19 mouse cellular contexts compared by ENCODE assay signal in the genomic region with DNA sequence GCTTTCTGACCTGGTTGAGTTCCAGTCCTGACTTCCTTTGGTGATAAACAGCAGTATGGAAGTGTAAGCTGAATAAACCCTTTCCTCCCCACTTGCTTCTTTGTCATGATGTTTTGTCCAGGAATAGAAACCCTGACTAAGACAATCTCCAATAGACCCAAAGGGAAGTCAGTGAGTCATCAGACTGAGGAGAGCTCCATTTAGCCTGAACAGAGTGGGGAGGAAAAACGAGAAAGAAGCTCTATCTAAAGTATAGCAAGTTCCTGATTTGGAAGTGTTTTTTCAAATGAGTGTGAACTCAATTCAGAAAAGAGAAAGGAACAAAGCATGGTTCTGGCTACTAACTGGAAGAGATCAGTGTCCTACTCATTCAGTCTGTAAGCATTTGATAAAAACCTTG. TPM values are rescaled to one million over a fixed set of nuclear protein-coding genes. Genes with fewer than 3 reads are reported as not detected.
"Had no signal": no experiment of that assay in that cellular context is flagged by ENCODE, and none has a peak within 500 bp of the region (broad histone marks: within the 10 kb centered on the region; RNA-seq: fewer than 3 reads in every experiment).

No protein-coding gene starts in this region.

RNA-seq across cellular contexts. Expression of a gene that starts 30.6 kb away (rescaled TPM):
- total RNA-seq: megakaryocyte, adult 5-6 weeks; megakaryocyte-erythroid progenitor cell, adult 5-6 weeks had no signal
- polyA plus RNA-seq: liver, embryonic 15.5 days; liver, postnatal 0 days; lung, embryonic 15.5 days; lung, postnatal 0 days; midbrain, embryonic 10.5 days; midbrain, embryonic 12.5 days; midbrain, embryonic 14.5 days; midbrain, embryonic 16.5 days; myocyte; neural tube, embryonic 11.5 days; neural tube, embryonic 13.5 days; neural tube, embryonic 15.5 days; stomach, embryonic 15.5 days; stomach, postnatal 0 days had no signal

RNA-seq across cellular contexts. Expression of a gene that starts 30.8 kb away (rescaled TPM):
- total RNA-seq: megakaryocyte, adult 5-6 weeks; megakaryocyte-erythroid progenitor cell, adult 5-6 weeks had no signal
- polyA plus RNA-seq: liver, embryonic 15.5 days; liver, postnatal 0 days; lung, adult 2 months; lung, embryonic 15.5 days; lung, postnatal 0 days; midbrain, embryonic 10.5 days; midbrain, embryonic 12.5 days; midbrain, embryonic 14.5 days; midbrain, embryonic 16.5 days; myocyte; neural tube, embryonic 11.5 days; neural tube, embryonic 13.5 days; neural tube, embryonic 15.5 days; spleen, adult 2 months; stomach, embryonic 15.5 days; stomach, postnatal 0 days; thymus, postnatal 0 days had no signal

RNA-seq across cellular contexts. Expression of a gene that starts 39.0 kb away (rescaled TPM):
- total RNA-seq: megakaryocyte, adult 5-6 weeks; megakaryocyte-erythroid progenitor cell, adult 5-6 weeks had no signal
- polyA plus RNA-seq: liver, embryonic 15.5 days; liver, postnatal 0 days; lung, adult 2 months; lung, embryonic 15.5 days; lung, postnatal 0 days; midbrain, embryonic 10.5 days; midbrain, embryonic 12.5 days; midbrain, embryonic 14.5 days; midbrain, embryonic 16.5 days; myocyte; neural tube, embryonic 11.5 days; neural tube, embryonic 13.5 days; neural tube, embryonic 15.5 days; spleen, adult 2 months; stomach, embryonic 15.5 days; stomach, postnatal 0 days; thymus, postnatal 0 days had no signal

RNA-seq across cellular contexts. Expression of a gene that starts 46.1 kb away (rescaled TPM):
- total RNA-seq: megakaryocyte, adult 5-6 weeks; megakaryocyte-erythroid progenitor cell, adult 5-6 weeks had no signal
- polyA plus RNA-seq: liver, embryonic 15.5 days; liver, postnatal 0 days; lung, embryonic 15.5 days; lung, postnatal 0 days; midbrain, embryonic 10.5 days; midbrain, embryonic 12.5 days; midbrain, embryonic 14.5 days; midbrain, embryonic 16.5 days; myocyte; neural tube, embryonic 11.5 days; neural tube, embryonic 13.5 days; neural tube, embryonic 15.5 days; spleen, adult 2 months; stomach, embryonic 15.5 days; stomach, postnatal 0 days had no signal

RNA-seq across cellular contexts. Expression of a gene that starts 54.1 kb away (rescaled TPM):
- total RNA-seq: megakaryocyte, adult 5-6 weeks; megakaryocyte-erythroid progenitor cell, adult 5-6 weeks had no signal
- polyA plus RNA-seq: liver, embryonic 15.5 days; liver, postnatal 0 days; lung, adult 2 months; lung, embryonic 15.5 days; lung, postnatal 0 days; midbrain, embryonic 10.5 days; midbrain, embryonic 12.5 days; midbrain, embryonic 14.5 days; midbrain, embryonic 16.5 days; myocyte; neural tube, embryonic 11.5 days; neural tube, embryonic 13.5 days; neural tube, embryonic 15.5 days; spleen, adult 2 months; stomach, embryonic 15.5 days; stomach, postnatal 0 days; thymus, postnatal 0 days had no signal
